Mouse (Mus musculus) limb, embryonic 13.5 days (tissue): ENCODE measurements at regions not wholly inside any gene's neighbourhood (a gene's known extent, or its start where the extent isn't known, plus 50 kb on each side); places are given as distances from the start of the nearest gene placed in this dataset.

Experiments used
- ATAC-seq: fragments of 200-750 bp; cut with Nextera tagmentation; 2 replicates; pipeline ENCODE4 v1.8.0; 2017; ENCODE audit warnings: low read depth, moderate number of reproducible peaks, moderate TSS enrichment; ENCODE audit not compliant: low FRiP score
- H3K27ac ChIP-seq: fragments of 300-500 bp; sonication (generic); 2 replicates; pipeline ENCODE4 v1.5.1; 2015; ENCODE audit warnings: inconsistent platforms, mild to moderate bottlenecking, moderate library complexity
- H3K27me3 ChIP-seq: fragments of 300-500 bp; sonication (generic); 2 replicates; pipeline ENCODE4 v1.6.1; 2015; ENCODE audit warnings: mild to moderate bottlenecking, inconsistent platforms
- H3K36me3 ChIP-seq: fragments of 300-500 bp; sonication (generic); 2 replicates; pipeline ENCODE4 v1.6.1; 2015; ENCODE audit warnings: inconsistent platforms, mild to moderate bottlenecking, moderate library complexity
- H3K4me1 ChIP-seq: fragments of 300-500 bp; sonication (generic); 2 replicates; pipeline ENCODE4 v1.6.1; 2015; ENCODE audit warnings: inconsistent platforms
- H3K4me2 ChIP-seq: fragments of 300-500 bp; sonication (generic); replicated peaks from 2 replicates; pipeline ENCODE4 v1.6.1; 2015; ENCODE audit warnings: inconsistent platforms, mild to moderate bottlenecking, moderate library complexity
- H3K4me3 ChIP-seq: fragments of 300-500 bp; sonication (generic); 2 replicates; pipeline ENCODE4 v1.5.1; 2015; ENCODE audit warnings: moderate library complexity, mild to moderate bottlenecking, inconsistent platforms
- H3K9ac ChIP-seq: fragments of 300-500 bp; sonication (generic); 2 replicates; pipeline ENCODE4 v1.6.1; 2015; ENCODE audit warnings: mild to moderate bottlenecking, inconsistent platforms
- H3K9me3 ChIP-seq: fragments of 300-500 bp; sonication (generic); 2 replicates; pipeline ENCODE4 v1.6.1; 2016; ENCODE audit warnings: inconsistent platforms
- WGBS: fragments of 180-500 bp; shearing (Covaris S2); methylation state at CpG from one replicate; pipeline ENCODE4 v1.1.7; 2015; 5-methylcytosine and 5-hydroxymethylcytosine counted together

DNA sequence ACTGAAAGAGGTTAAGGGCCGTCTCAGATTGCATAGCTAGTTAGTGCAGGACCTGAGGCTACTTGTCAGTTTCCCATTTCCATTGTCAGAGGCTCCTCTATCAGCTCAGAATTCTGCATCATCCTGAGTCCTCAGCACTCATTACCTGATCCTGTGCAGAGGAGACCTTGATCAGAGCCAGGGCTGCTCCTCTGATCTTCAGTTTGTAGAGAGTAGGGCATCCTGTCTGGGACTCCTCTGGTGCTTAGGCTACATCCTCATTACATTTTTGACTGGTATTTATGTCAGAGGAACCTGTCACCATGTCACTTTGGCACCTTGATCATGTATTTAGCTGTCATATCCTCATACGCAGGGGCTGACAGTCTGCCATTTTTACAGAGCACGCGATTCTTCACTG lies 658.0 kb upstream of the Fam160b2 start:
- Histone ChIP-seq H3K4me3 (no peak overlapping the region), H3K4me1 (no peaks in the 10 kb centered on the region), H3K27me3 (no peaks in the 10 kb centered on the region), H3K27ac (no peak overlapping the region), H3K9ac (no peak overlapping the region), H3K36me3 (no peaks in the 10 kb centered on the region), H3K4me2 (no peak overlapping the region), H3K9me3 (no peaks in the 10 kb centered on the region)
- no peak for ATAC-seq
- 85% methylated on average over 4 of the region's 4 CpGs for WGBS

GRCm38 (mm10) chr14:71254207-71254606 lies 654.6 kb upstream of the Fam160b2 start:
- no peak overlapping the region for H3K4me3 ChIP-seq
- H3K9ac ChIP-seq, result no peak overlapping the region
- no peaks in the 10 kb centered on the region for H3K9me3 ChIP-seq
- no peak overlapping the region for H3K27ac ChIP-seq
- no peaks in the 10 kb centered on the region for H3K4me1 ChIP-seq
- 93% methylated on average over 1 of the region's 1 CpGs for WGBS
- H3K36me3 ChIP-seq, result no peaks in the 10 kb centered on the region
- no peak for ATAC-seq
- H3K27me3 ChIP-seq, result no peaks in the 10 kb centered on the region
- no peak overlapping the region for H3K4me2 ChIP-seq

GRCm38 (mm10) chr14:71252136-71252535 lies 652.5 kb upstream of the Fam160b2 start:
- Histone ChIP-seq H3K27me3 (no peaks in the 10 kb centered on the region), H3K9me3 (no peaks in the 10 kb centered on the region), H3K4me2 (no peak overlapping the region), H3K4me3 (no peak overlapping the region), H3K36me3 (no peaks in the 10 kb centered on the region), H3K9ac (no peak overlapping the region), H3K27ac (no peak overlapping the region), H3K4me1 (no peaks in the 10 kb centered on the region)
- 63% methylated on average over 3 of the region's 3 CpGs for WGBS
- no peak for ATAC-seq

- Histone ChIP-seq H3K9ac (no peak overlapping the region), H3K4me1 (no peaks in the 10 kb centered on the region), H3K9me3 (no peaks in the 10 kb centered on the region), H3K27me3 (no peaks in the 10 kb centered on the region), H3K27ac (no peak overlapping the region), H3K36me3 (no peaks in the 10 kb centered on the region), H3K4me2 (no peak overlapping the region), H3K4me3 (no peak overlapping the region)
- no peak for ATAC-seq
- 100% methylated on average over 1 of the region's 1 CpGs for WGBS
These were observed 651.5 kb upstream of the Fam160b2 start for GRCm38 (mm10) chr14:71251116-71251515.

GRCm38 (mm10) chr14:71249387-71249965 lies 649.8 kb upstream of the Fam160b2 start:
- no peak overlapping the region for H3K9ac ChIP-seq
- no peaks in the 10 kb centered on the region for H3K36me3 ChIP-seq
- WGBS, result 64% methylated on average over 7 of the region's 7 CpGs
- no peaks in the 10 kb centered on the region for H3K4me1 ChIP-seq
- no peak overlapping the region for H3K4me2 ChIP-seq
- H3K27ac ChIP-seq, result no peak overlapping the region
- H3K27me3 ChIP-seq, result no peaks in the 10 kb centered on the region
- no peaks in the 10 kb centered on the region for H3K9me3 ChIP-seq
- no peak overlapping the region for H3K4me3 ChIP-seq
- ATAC-seq, result no peak

- no peak overlapping the region for H3K4me3 ChIP-seq
- 88% methylated on average over 2 of the region's 2 CpGs for WGBS
- H3K9ac ChIP-seq, result no peak overlapping the region
- H3K4me2 ChIP-seq, result no peak overlapping the region
- H3K27me3 ChIP-seq, result no peaks in the 10 kb centered on the region
- no peak overlapping the region for H3K27ac ChIP-seq
- no peak for ATAC-seq
- no peaks in the 10 kb centered on the region for H3K4me1 ChIP-seq
- no peaks in the 10 kb centered on the region for H3K9me3 ChIP-seq
- no peaks in the 10 kb centered on the region for H3K36me3 ChIP-seq
These were observed 648.9 kb upstream of the Fam160b2 start for GRCm38 (mm10) chr14:71248534-71248933.

DNA sequence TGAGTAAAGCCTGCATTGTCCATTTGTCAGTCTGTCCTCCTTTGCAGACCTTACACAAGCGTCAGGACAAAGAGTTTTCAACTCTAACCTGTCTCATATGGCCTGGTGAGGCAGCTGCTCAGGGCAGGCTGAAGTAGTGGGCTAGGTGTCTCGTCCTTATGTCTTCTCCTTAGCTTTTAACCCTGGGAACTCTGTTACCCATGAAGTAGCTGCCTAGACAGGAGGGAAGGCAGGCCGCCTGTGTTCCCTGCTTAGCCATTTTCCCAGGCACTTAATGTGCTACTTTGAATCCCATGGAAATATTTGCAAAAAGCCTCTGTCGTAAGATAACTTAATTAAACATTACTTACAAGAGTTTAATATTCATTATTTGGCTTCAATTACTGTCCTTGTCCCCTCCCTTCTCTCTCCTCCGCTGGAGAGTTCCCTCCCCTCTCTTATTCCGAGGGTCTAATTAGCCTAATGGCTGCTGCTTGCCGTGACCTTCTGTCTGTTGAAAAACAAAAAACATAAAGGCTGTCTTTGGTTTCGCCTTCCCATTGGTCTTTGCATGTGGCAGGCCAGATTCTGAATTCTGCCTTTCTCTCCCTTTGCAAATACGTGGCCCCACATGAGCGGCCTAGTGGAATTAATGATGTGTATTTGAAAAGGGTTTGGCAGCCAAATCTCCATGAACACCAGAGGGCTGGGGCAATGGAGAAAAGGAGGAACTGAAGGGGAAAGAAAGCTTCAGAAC lies 642.2 kb upstream of the Fam160b2 start:
- Histone ChIP-seq H3K27me3 (no peaks in the 10 kb centered on the region; the same call in 1 of the 2 replicates), H3K36me3 (no peaks in the 10 kb centered on the region), H3K4me2 (no peak overlapping the region), H3K9me3 (no peaks in the 10 kb centered on the region), H3K4me1 (peaks cover 3% of the 10 kb centered on the region; the same call in 1 of the 2 replicates), H3K4me3 (no peak overlapping the region), H3K27ac (no peak overlapping the region), H3K9ac (no peak overlapping the region)
- no peak for ATAC-seq
- WGBS, result 42% methylated on average over 10 of the region's 10 CpGs

DNA sequence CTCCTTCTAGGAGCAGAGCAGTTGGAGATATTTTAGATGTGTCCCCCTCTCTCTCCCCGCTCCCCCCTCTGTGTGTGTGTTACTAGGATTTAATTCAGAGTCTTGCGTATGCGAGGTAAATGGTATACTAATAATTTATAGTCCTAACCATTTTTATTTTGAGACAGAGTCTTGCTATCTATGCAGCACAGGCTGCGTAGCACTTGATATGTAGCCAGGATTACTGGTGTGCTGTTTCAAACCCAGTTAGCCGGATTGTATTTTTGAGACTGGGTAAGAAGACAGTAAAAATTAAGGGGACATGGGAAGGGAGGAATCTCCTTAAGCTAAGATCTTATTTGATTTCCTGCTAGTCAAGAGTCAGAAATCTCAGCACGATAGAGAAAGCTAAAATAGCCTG lies 636.6 kb upstream of the Fam160b2 start:
- H3K27me3 ChIP-seq, result no peaks in the 10 kb centered on the region
- H3K4me3 ChIP-seq, result no peak overlapping the region
- no peak overlapping the region for H3K9ac ChIP-seq
- no peak for ATAC-seq
- no peaks in the 10 kb centered on the region for H3K36me3 ChIP-seq
- WGBS, result 85% methylated on average over 6 of the region's 6 CpGs
- no peaks in the 10 kb centered on the region for H3K4me1 ChIP-seq
- no peak overlapping the region for H3K27ac ChIP-seq
- no peak overlapping the region for H3K4me2 ChIP-seq
- H3K9me3 ChIP-seq, result no peaks in the 10 kb centered on the region

DNA sequence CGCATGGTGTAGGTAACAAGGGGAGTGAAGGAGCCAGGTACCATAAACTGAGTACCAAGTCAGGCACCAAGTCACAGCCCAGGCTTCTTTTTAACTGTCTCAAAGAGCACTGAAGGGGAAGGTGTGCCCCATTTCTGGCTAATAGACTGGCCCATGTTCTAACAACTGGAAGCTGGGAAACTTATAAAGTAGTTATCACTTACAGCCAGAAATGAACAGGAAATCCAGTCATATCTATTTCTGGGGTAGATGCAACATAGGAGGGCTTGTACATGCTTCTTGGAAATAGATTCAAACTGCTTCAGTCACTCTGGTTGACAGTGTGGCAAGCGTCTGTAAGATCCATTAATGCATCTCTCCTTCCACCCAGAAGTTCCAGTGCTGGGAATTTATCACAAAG lies 635.3 kb upstream of the Fam160b2 start:
- Histone ChIP-seq H3K4me2 (no peak overlapping the region), H3K27me3 (no peaks in the 10 kb centered on the region), H3K4me3 (no peak overlapping the region), H3K36me3 (no peaks in the 10 kb centered on the region), H3K27ac (no peak overlapping the region), H3K4me1 (no peaks in the 10 kb centered on the region), H3K9ac (no peak overlapping the region), H3K9me3 (no peaks in the 10 kb centered on the region)
- 65% methylated on average over 2 of the region's 2 CpGs for WGBS
- ATAC-seq, result no peak

DNA sequence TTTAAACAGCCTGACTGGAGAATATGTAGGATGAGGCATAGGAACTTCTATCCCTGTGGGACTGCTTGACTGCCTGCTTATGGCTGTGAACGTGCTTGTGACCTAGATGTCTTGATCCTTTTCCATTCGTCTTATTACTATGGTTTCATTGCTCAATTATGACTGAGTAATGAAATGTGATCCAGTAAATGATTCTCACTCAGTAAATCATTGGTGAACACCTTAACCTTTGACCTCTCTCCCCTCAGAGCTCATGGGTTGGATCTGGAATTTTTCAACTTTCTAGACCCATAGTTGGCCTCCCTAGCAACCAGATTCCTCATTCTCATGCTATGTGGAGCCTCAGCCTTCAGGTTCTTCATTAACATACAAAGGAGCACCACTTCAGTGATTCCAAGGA lies 634.6 kb upstream of the Fam160b2 start:
- WGBS, result 27% methylated on average over 2 of the region's 2 CpGs

DNA sequence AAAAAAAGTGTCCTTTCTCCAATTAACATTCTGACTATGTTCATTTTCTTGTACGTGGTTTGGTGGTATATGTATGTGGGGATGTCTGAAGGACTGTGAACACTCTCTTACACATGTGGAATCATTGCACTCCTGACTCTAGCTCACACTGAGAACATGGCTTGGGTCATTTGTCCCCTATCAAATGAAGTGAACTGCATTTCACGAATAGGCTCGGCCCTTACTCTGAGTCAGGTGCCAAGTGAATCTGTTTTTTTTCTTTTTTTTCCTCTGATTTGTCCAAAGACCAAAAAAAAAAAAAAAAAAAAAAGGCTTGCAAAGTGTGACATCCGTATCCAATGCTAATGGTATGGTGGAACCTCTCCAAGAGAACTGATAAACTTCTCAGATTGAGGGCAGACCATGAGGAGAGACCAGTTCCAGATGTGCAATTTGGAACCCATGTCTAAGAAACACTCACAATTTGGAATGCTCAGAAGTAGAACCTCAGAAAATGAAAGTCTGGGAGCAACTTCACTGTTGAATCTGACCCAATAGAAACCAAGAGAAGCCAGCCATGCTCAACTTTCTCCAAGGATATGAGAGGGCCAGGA lies 631.7 kb upstream of the Fam160b2 start:
- H3K4me1 ChIP-seq, result no peaks in the 10 kb centered on the region
- ATAC-seq, result no peak
- no peak overlapping the region for H3K27ac ChIP-seq

More for the DNA sequence above, 634.6 kb upstream of the Fam160b2 start:
- no peaks in the 10 kb centered on the region for H3K36me3 ChIP-seq
- no peak overlapping the region for H3K9ac ChIP-seq
- no peaks in the 10 kb centered on the region for H3K4me1 ChIP-seq
- no peak overlapping the region for H3K4me3 ChIP-seq
- no peak overlapping the region for H3K4me2 ChIP-seq
- no peak for ATAC-seq
- no peak overlapping the region for H3K27ac ChIP-seq
- H3K9me3 ChIP-seq, result no peaks in the 10 kb centered on the region
- no peaks in the 10 kb centered on the region for H3K27me3 ChIP-seq

GRCm38 (mm10) chr14:71230484-71231188 lies 631.0 kb upstream of the Fam160b2 start:
- H3K9ac ChIP-seq, result no peak overlapping the region
- WGBS, result 89% methylated on average over 7 of the region's 7 CpGs
- ATAC-seq, result no peak

More for the DNA sequence above, 631.7 kb upstream of the Fam160b2 start:
- H3K36me3 ChIP-seq, result no peaks in the 10 kb centered on the region
- H3K27me3 ChIP-seq, result 0 out of 2 replicates have a peak, but pooled peaks cover 3% of the 10 kb centered on the region
- H3K9me3 ChIP-seq, result no peaks in the 10 kb centered on the region
- 83% methylated on average over 4 of the region's 4 CpGs for WGBS
- H3K4me3 ChIP-seq, result no peak overlapping the region
- no peak overlapping the region for H3K9ac ChIP-seq
- H3K4me2 ChIP-seq, result no peak overlapping the region

More at GRCm38 (mm10) chr14:71230484-71231188, 631.0 kb upstream of the Fam160b2 start:
- no peak overlapping the region for H3K27ac ChIP-seq
- H3K36me3 ChIP-seq, result no peaks in the 10 kb centered on the region
- 0 out of 2 replicates have a peak, but pooled peaks cover 3% of the 10 kb centered on the region for H3K27me3 ChIP-seq
- no peaks in the 10 kb centered on the region for H3K4me1 ChIP-seq
- H3K4me3 ChIP-seq, result no peak overlapping the region
- H3K9me3 ChIP-seq, result no peaks in the 10 kb centered on the region
- H3K4me2 ChIP-seq, result no peak overlapping the region
